Mouse (Mus musculus): Measurements from ENCODE around the gene Pde4d.

Gene Pde4d

GRCm38 (mm10) chr13:109662099-109662498, 1212.4 kb downstream of the Pde4d start:
- DNase-seq (ENCODE audit: low spot score) = no peak

GRCm38 (mm10) chr13:109662731-109663130, 1213.0 kb downstream of the Pde4d start:
- DNase-seq (ENCODE audit: low spot score) = no peak

GRCm38 (mm10) chr13:109664956-109665802, 1215.4 kb downstream of the Pde4d start:
- no peak for DNase-seq (ENCODE audit: low spot score)

GRCm38 (mm10) chr13:109665803-109666403, 1216.2 kb downstream of the Pde4d start:
- DNase-seq (ENCODE audit: low spot score) = no peak

GRCm38 (mm10) chr13:109669965-109670364, 1220.2 kb downstream of the Pde4d start:
- DNase-seq (ENCODE audit: low spot score) = no peak

GRCm38 (mm10) chr13:109671589-109672347, 1222.0 kb downstream of the Pde4d start:
- peak; percentile 31 for DNase-seq (ENCODE audit: low spot score)

- no peak for DNase-seq (ENCODE audit: low spot score)
Observed at GRCm38 (mm10) chr13:109677047-109677446, 1227.3 kb downstream of the Pde4d start.

GRCm38 (mm10) chr13:109677617-109678016, 1227.9 kb downstream of the Pde4d start:
- DNase-seq (ENCODE audit: low spot score) = no peak

GRCm38 (mm10) chr13:109678991-109679390, 1229.2 kb downstream of the Pde4d start:
- no peak for DNase-seq (ENCODE audit: low spot score)

- DNase-seq (ENCODE audit: low spot score) = no peak
Observed at GRCm38 (mm10) chr13:109680229-109680628, 1230.5 kb downstream of the Pde4d start.

- no peak for DNase-seq (ENCODE audit: low spot score)
Observed at GRCm38 (mm10) chr13:109681699-109682293, 1232.0 kb downstream of the Pde4d start.

GRCm38 (mm10) chr13:109683001-109683400, 1233.3 kb downstream of the Pde4d start:
- no peak for DNase-seq (ENCODE audit: low spot score)

GRCm38 (mm10) chr13:109684985-109685295, 1235.2 kb downstream of the Pde4d start:
- DNase-seq (ENCODE audit: low spot score) = no peak

GRCm38 (mm10) chr13:109685296-109686115, 1235.8 kb downstream of the Pde4d start:
- no peak for DNase-seq (ENCODE audit: low spot score)

- no peak for DNase-seq (ENCODE audit: low spot score)
Observed at GRCm38 (mm10) chr13:109686116-109686876, 1236.5 kb downstream of the Pde4d start.

GRCm38 (mm10) chr13:109686906-109687305, 1237.2 kb downstream of the Pde4d start:
- no peak for DNase-seq (ENCODE audit: low spot score)

- DNase-seq (ENCODE audit: low spot score) = no peak
Observed at GRCm38 (mm10) chr13:109688195-109688594, 1238.4 kb downstream of the Pde4d start.

GRCm38 (mm10) chr13:109689176-109689575, 1239.4 kb downstream of the Pde4d start:
- no peak for DNase-seq (ENCODE audit: low spot score)

GRCm38 (mm10) chr13:109690558-109690957, 1240.8 kb downstream of the Pde4d start:
- DNase-seq (ENCODE audit: low spot score) = no peak

- DNase-seq (ENCODE audit: low spot score) = no peak
Observed at GRCm38 (mm10) chr13:109692851-109693250, 1243.1 kb downstream of the Pde4d start.

GRCm38 (mm10) chr13:109693769-109694168, 1244.0 kb downstream of the Pde4d start:
- DNase-seq (ENCODE audit: low spot score) = no peak

All from layer of hippocampus, adult 9-10 months (tissue).